Mouse (Mus musculus): ENCODE measurements around the gene Rps19. TPM values are rescaled to one million over a fixed set of nuclear protein-coding genes. Genes with fewer than 3 reads are reported as not detected.

Rps19 gene
- total RNA-seq, 1 experiment: 2,786 TPM

GRCm38 (mm10) chr7:24853233-24853563, 31.0 kb upstream of the Rps19 start:
- TF ChIP-seq MAFK (IDR thresholded peaks at IDR 0.05; ENCODE audit: insufficient read depth, low read depth, low read length) (no peak), CHD2 (IDR thresholded peaks at IDR 0.05; ENCODE audit: low read depth, low read length) (no peak), HCFC1 (IDR thresholded peaks at IDR 0.05; ENCODE audit: borderline replicate concordance, insufficient read depth, low read length) (no peak), ZC3H11A (IDR thresholded peaks at IDR 0.05; ENCODE audit: borderline replicate concordance, low read depth, low read length) (no peak), ZNF384 (IDR thresholded peaks at IDR 0.05; ENCODE audit: low read depth, low read length) (no peak)
- Histone ChIP-seq H3K9ac (ENCODE audit: insufficient read depth, low read depth, low read length, poor library complexity, severe bottlenecking) (no peak overlapping the region), H3K27ac (ENCODE audit: insufficient read depth, low read depth, low read length, poor library complexity, severe bottlenecking) (peak overlapping the region; percentile 65), H3K4me3 (ENCODE audit: insufficient read depth in 1 of 2, low read depth in 1 of 2, low read length in 2 of 2, poor library complexity in 1 of 2, severe bottlenecking in 1 of 2) (no peak overlapping the region), H3K4me1 (ENCODE audit: control insufficient read depth in 2 of 2, insufficient read depth in 2 of 2, low read length in 2 of 2, poor library complexity in 1 of 2) (peaks cover 16 to 32% of the 10 kb centered on the region in 2 experiments), H3K36me3 (ENCODE audit: control insufficient read depth, insufficient read depth, low read length, poor library complexity, severe bottlenecking) (no peaks in the 10 kb centered on the region), H3K9me3 (ENCODE audit: control insufficient read depth, insufficient read depth, low read depth, low read length) (no peaks in the 10 kb centered on the region)
- DNase-seq (ENCODE audit: low read depth, low spot score): no peak
- in situ Hi-C loops (cut with MboI; ENCODE audit: low sequenced_read_pairs in 2 of 2, unreplicated experiment in 2 of 2): no loop called here

- TF ChIP-seq ZNF384 (IDR thresholded peaks at IDR 0.05; ENCODE audit: low read depth, low read length): no peak
- in situ Hi-C loops (cut with MboI; ENCODE audit: low sequenced_read_pairs in 2 of 2, unreplicated experiment in 2 of 2): no loop called here
- Histone ChIP-seq H3K9me3 (ENCODE audit: control insufficient read depth, insufficient read depth, low read depth, low read length) (no peaks in the 10 kb centered on the region), H3K4me1 (ENCODE audit: control insufficient read depth in 2 of 2, insufficient read depth in 2 of 2, low read length in 2 of 2, poor library complexity in 1 of 2) (peaks cover 16 to 32% of the 10 kb centered on the region in 2 experiments), H3K9ac (ENCODE audit: insufficient read depth, low read depth, low read length, poor library complexity, severe bottlenecking) (peak overlapping the region; percentile 54; the same call in 1 of the 2 replicates), H3K4me3 (ENCODE audit: insufficient read depth in 1 of 2, low read depth in 1 of 2, low read length in 2 of 2, poor library complexity in 1 of 2, severe bottlenecking in 1 of 2) (peak overlapping the region; percentile 11 to 49; a peak in 3 of 4 replicates), H3K27ac (ENCODE audit: insufficient read depth, low read depth, low read length, poor library complexity, severe bottlenecking) (peak overlapping the region; percentile 65; the same call in 1 of the 2 replicates), H3K36me3 (ENCODE audit: control insufficient read depth, insufficient read depth, low read length, poor library complexity, severe bottlenecking) (no peaks in the 10 kb centered on the region)
- no peak for DNase-seq (ENCODE audit: low read depth, low spot score)
These were observed 30.5 kb upstream of the Rps19 start for GRCm38 (mm10) chr7:24853695-24854094.

- no peak overlapping the region for H3K27ac ChIP-seq (ENCODE audit: insufficient read depth, low read depth, low read length, poor library complexity, severe bottlenecking)
- no peak for DNase-seq (ENCODE audit: low read depth, low spot score)
- H3K9me3 ChIP-seq (ENCODE audit: control insufficient read depth, insufficient read depth, low read depth, low read length): no peaks in the 10 kb centered on the region
- in situ Hi-C loops (cut with MboI; ENCODE audit: low sequenced_read_pairs in 2 of 2, unreplicated experiment in 2 of 2): no loop called here
- H3K36me3 ChIP-seq (ENCODE audit: control insufficient read depth, insufficient read depth, low read length, poor library complexity, severe bottlenecking): no peaks in the 10 kb centered on the region
- peaks cover 5 to 28% of the 10 kb centered on the region in 2 experiments; a peak in 3 of 4 replicates for H3K4me1 ChIP-seq (ENCODE audit: control insufficient read depth in 2 of 2, insufficient read depth in 2 of 2, low read length in 2 of 2, poor library complexity in 1 of 2)
- peak overlapping the region; percentile 23; the same call in 1 of the 2 replicates for H3K9ac ChIP-seq (ENCODE audit: insufficient read depth, low read depth, low read length, poor library complexity, severe bottlenecking)
- no peak for TF ChIP-seq ZNF384 (IDR thresholded peaks at IDR 0.05; ENCODE audit: low read depth, low read length)
- no peak for TF ChIP-seq MAFK (IDR thresholded peaks at IDR 0.05; ENCODE audit: insufficient read depth, low read depth, low read length)
- TF ChIP-seq HCFC1 (IDR thresholded peaks at IDR 0.05; ENCODE audit: borderline replicate concordance, insufficient read depth, low read length): no peak
- no peak for TF ChIP-seq ZC3H11A (IDR thresholded peaks at IDR 0.05; ENCODE audit: borderline replicate concordance, low read depth, low read length)
- TF ChIP-seq CHD2 (IDR thresholded peaks at IDR 0.05; ENCODE audit: low read depth, low read length): no peak
- H3K4me3 ChIP-seq (ENCODE audit: insufficient read depth in 1 of 2, low read depth in 1 of 2, low read length in 2 of 2, poor library complexity in 1 of 2, severe bottlenecking in 1 of 2): no peak overlapping the region
These were observed 27.6 kb upstream of the Rps19 start for GRCm38 (mm10) chr7:24856460-24857120.

GRCm38 (mm10) chr7:24859234-24859633, 24.9 kb upstream of the Rps19 start:
- Histone ChIP-seq H3K9me3 (ENCODE audit: control insufficient read depth, insufficient read depth, low read depth, low read length) (no peaks in the 10 kb centered on the region), H3K36me3 (ENCODE audit: control insufficient read depth, insufficient read depth, low read length, poor library complexity, severe bottlenecking) (no peaks in the 10 kb centered on the region), H3K4me1 (ENCODE audit: control insufficient read depth in 2 of 2, insufficient read depth in 2 of 2, low read length in 2 of 2, poor library complexity in 1 of 2) (peaks cover 0 to 12% of the 10 kb centered on the region in 2 experiments; a peak in 2 of 4 replicates), H3K27ac (ENCODE audit: insufficient read depth, low read depth, low read length, poor library complexity, severe bottlenecking) (no peak overlapping the region), H3K9ac (ENCODE audit: insufficient read depth, low read depth, low read length, poor library complexity, severe bottlenecking) (no peak overlapping the region), H3K4me3 (ENCODE audit: insufficient read depth in 1 of 2, low read depth in 1 of 2, low read length in 2 of 2, poor library complexity in 1 of 2, severe bottlenecking in 1 of 2) (no peak overlapping the region)
- in situ Hi-C loops (cut with MboI; ENCODE audit: low sequenced_read_pairs in 2 of 2, unreplicated experiment in 2 of 2): no loop called here
- TF ChIP-seq ZC3H11A (IDR thresholded peaks at IDR 0.05; ENCODE audit: borderline replicate concordance, low read depth, low read length): no peak
- no peak for TF ChIP-seq ZNF384 (IDR thresholded peaks at IDR 0.05; ENCODE audit: low read depth, low read length)
- TF ChIP-seq MAFK (IDR thresholded peaks at IDR 0.05; ENCODE audit: insufficient read depth, low read depth, low read length): no peak
- TF ChIP-seq HCFC1 (IDR thresholded peaks at IDR 0.05; ENCODE audit: borderline replicate concordance, insufficient read depth, low read length): no peak
- no peak for TF ChIP-seq CHD2 (IDR thresholded peaks at IDR 0.05; ENCODE audit: low read depth, low read length)
- no peak for DNase-seq (ENCODE audit: low read depth, low spot score)

GRCm38 (mm10) chr7:24861913-24862312, 22.3 kb upstream of the Rps19 start, which contains the start of gene Gm9844:
TSS of gene Gm9844 (plus strand) at chr7:24862213.
- no peaks in the 10 kb centered on the region for H3K36me3 ChIP-seq (ENCODE audit: control insufficient read depth, insufficient read depth, low read length, poor library complexity, severe bottlenecking)
- H3K27ac ChIP-seq (ENCODE audit: insufficient read depth, low read depth, low read length, poor library complexity, severe bottlenecking): no peak within 1 kb of the TSS
- no peak for DNase-seq (ENCODE audit: low read depth, low spot score)
- in situ Hi-C loops (cut with MboI; ENCODE audit: low sequenced_read_pairs in 2 of 2, unreplicated experiment in 2 of 2): no loop called here
- TF ChIP-seq HCFC1 (IDR thresholded peaks at IDR 0.05; ENCODE audit: borderline replicate concordance, insufficient read depth, low read length) (no peak), ZC3H11A (IDR thresholded peaks at IDR 0.05; ENCODE audit: borderline replicate concordance, low read depth, low read length) (no peak), ZNF384 (IDR thresholded peaks at IDR 0.05; ENCODE audit: low read depth, low read length) (no peak), CHD2 (IDR thresholded peaks at IDR 0.05; ENCODE audit: low read depth, low read length) (no peak), MAFK (IDR thresholded peaks at IDR 0.05; ENCODE audit: insufficient read depth, low read depth, low read length) (no peak)
- no peaks in the 10 kb centered on the region for H3K9me3 ChIP-seq (ENCODE audit: control insufficient read depth, insufficient read depth, low read depth, low read length)
- H3K9ac ChIP-seq (ENCODE audit: insufficient read depth, low read depth, low read length, poor library complexity, severe bottlenecking): no peak within 1 kb of the TSS
- H3K4me1 ChIP-seq (ENCODE audit: control insufficient read depth in 2 of 2, insufficient read depth in 2 of 2, low read length in 2 of 2, poor library complexity in 1 of 2): peaks cover 0 to 5% of the 10 kb centered on the region in 2 experiments; a peak in 2 of 4 replicates
- no peak within 1 kb of the TSS for H3K4me3 ChIP-seq (ENCODE audit: insufficient read depth in 1 of 2, low read depth in 1 of 2, low read length in 2 of 2, poor library complexity in 1 of 2, severe bottlenecking in 1 of 2)

All from ES-E14 (cell line).